Mouse (Mus musculus) olfactory bulb, adult 2 months (tissue): ENCODE data around the gene Hs6st3.

Experiments
- CTCF ChIP-seq: fragments of 200-500 bp; IDR thresholded peaks from 2 replicates; pipeline ENCODE4 v1.5.1; 2012; ENCODE audit warnings: low read depth, mild to moderate bottlenecking, low read length, moderate library complexity; ENCODE audit not compliant: insufficient read depth
- POLR2A ChIP-seq: fragments of 200-500 bp; IDR thresholded peaks from 2 replicates; pipeline ENCODE4 v1.6.1; 2012; ENCODE audit warnings: mild to moderate bottlenecking, low read depth, low read length, moderate library complexity; ENCODE audit not compliant: insufficient read depth

DNA sequence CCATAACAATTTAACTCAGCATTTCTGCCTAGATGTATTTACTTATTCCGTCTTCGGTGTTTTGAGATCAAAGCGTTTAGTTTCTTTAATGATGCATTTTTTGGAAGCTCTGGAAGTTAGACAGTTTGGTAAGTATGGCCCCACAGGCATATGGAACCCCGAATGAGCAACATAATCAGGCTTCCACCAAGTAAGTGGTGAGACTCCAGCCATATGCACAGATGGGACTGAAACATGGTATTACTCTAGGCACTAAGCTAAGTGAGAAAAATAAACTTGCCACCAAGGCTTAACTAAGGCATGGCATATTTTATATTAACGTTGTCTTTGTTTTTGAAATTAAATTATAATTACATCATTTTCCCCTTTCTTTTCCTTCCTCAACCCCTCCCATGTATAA is 284.8 kb downstream of the Hs6st3 start:
- no peak for TF ChIP-seq POLR2A
- TF ChIP-seq CTCF: no peak
